Mouse (Mus musculus) lung, postnatal 10 days (tissue): ENCODE measurements around the gene Ddx47.
A peak's percentile ranks its signal among the peaks of the same experiment; 100 is the strongest.

ENCODE experiments used
- DNase-seq: peaks from one replicate; pipeline ENCODE4 v3.0.0; 2021

The Ddx47 gene

GRCm38 (mm10) chr6:135011048-135011733 lies at the start of gene Ddx47:
Ddx47 (plus strand) TSS chr6:135011612.
- peak; percentile 97 for DNase-seq

GRCm38 (mm10) chr6:134961858-134962517 lies 49.4 kb upstream of the Ddx47 start:
- no peak for DNase-seq

DNA sequence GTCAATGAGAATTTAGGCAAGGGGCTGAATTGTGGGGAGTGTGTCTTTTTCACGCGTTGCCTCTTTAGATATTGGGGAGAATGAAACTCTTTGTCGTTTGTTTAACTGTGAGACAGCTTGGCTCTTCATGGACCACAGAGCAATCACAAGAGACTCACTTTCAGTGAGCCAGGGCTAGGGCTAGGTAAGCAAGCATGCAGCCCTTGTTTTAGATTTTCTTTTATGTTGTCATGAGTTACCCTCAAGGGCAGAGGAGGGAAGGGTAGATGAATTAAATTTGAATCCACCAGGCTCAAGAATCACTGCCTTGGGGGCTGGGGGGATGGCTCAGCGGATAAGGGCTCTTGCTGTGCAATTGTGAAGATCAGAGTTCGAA lies 48.9 kb upstream of the Ddx47 start:
- no peak for DNase-seq

DNA sequence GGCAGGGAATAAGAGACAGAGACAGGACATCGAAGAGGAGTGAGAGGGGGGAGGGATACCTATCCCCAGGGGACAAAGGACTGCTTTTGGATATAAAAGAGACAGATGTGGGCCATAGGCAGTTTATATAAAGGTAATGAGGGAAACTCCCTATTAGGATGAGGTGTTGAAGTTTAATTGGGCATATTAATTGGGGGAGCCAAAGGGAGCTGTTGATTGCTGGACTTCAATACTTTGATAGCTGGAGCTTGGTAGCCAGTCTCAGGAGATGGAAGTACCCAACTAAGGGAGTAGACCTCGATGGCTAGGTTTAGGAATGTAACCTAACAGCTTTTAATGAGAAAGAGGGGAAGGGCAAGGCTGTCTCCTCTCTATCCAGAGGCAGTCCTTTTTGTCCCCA lies 47.5 kb upstream of the Ddx47 start:
- no peak for DNase-seq

- no peak for DNase-seq
Observed at GRCm38 (mm10) chr6:134966681-134967080, 44.7 kb upstream of the Ddx47 start.

DNA sequence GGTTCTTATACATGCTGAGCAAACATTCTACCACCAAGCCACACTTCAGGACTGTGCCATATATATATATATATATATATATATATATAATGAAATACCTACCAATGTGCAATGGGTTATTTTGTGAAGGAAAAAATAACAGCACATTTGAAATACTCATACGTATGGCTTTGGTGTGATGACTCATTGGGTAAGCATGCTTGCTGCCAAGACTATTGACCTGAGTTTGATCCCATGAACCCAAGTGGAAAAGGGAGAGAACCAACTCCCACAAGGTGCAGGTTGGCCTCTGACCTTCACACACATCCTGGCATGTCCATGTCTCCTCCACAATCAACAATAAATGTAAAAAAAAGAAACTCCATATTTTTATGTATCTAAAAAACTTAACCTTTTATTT lies 43.1 kb upstream of the Ddx47 start:
- no peak for DNase-seq

DNA sequence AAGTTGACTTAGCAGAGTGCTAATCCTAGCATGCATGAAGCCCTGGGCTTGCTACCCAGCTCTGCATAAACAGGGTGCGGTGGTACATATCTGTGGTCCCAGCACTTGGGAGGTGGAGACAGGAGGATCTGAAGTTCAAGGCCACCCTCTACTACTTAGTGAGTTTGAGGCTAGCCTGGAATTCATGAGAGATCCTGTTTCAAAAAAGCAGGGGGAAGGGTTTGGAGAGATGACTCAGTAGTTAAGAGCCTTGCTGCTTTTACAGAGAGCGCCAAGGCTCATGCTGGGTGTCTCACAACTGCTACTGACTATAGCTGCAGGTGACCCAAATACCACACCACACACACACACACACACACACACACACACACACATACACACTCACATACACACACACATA lies 41.9 kb upstream of the Ddx47 start:
- no peak for DNase-seq

GRCm38 (mm10) chr6:134972096-134972495 lies 39.3 kb upstream of the Ddx47 start:
- no peak for DNase-seq

DNA sequence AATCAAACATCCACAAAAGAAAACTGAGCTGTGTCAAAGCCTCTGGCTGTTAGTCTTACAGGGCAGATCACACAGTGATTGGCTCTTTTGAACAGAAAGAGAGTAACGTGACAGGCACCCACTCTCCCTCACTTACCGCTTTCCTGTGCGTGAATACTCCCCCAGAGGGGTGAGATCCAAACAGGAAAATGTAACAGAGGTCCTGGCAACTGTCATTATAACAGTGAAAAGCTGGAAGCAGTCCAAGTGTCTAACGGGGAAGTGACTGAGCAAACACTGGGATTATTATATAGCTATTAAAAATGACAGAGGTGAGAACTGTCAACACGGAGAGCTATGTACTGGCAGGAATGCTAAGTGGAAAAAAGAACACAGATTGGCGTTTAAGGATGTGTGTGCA lies 34.8 kb upstream of the Ddx47 start:
- DNase-seq = peak; percentile 55

DNA sequence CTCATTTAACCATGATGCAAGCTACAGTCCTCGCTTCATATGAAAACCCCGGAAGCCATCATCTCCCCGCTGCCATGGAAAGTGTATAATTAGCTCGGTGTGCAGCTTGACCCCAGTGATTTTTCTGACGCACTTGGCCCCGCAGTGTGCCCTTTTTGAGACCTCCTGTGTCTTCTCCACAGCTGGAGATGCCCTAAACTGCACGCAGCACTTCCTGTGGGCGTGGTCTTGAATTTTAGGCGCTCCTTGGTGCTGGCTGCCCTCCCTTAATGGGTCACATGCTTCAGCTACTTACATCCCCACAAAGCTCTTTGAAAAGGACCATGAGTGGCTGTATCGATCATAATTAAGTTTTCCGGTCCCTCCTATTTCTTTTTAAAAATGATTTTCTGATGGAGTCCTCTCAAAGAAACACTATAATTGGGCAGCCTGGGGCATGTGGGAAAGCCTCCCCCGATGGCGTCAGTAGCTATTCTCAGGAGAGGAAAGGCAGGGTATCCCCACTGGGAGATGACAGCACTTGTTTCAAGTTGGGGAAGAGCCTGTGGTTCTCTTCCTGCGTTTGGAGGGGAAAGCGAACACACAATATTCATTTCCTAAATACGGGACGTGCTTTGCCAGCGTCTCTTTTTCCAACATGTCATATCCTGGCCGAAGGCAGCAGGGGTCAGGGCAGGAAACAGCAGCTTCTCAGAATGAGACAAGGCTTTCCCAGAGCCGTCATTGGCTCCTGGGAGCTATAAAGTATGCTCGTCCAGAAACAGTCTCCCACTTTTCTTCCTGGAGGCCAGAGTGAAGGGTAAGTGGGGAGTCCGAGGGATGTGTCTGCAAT lies 30.0 kb upstream of the Ddx47 start, which contains the start of gene Apold1:
TSS of gene Apold1 (plus strand) at position 488 of the 832 bp plus-strand sequence.
- DNase-seq = peak; percentile 59

- DNase-seq = peak; percentile 94
Observed at GRCm38 (mm10) chr6:134983529-134984370, 27.7 kb upstream of the Ddx47 start.

- DNase-seq = peak; percentile 34
Observed at GRCm38 (mm10) chr6:134984748-134985147, 26.7 kb upstream of the Ddx47 start.

GRCm38 (mm10) chr6:134988377-134988776 lies 23.0 kb upstream of the Ddx47 start:
- no peak for DNase-seq

- DNase-seq = no peak
Observed at GRCm38 (mm10) chr6:134990674-134991073, 20.7 kb upstream of the Ddx47 start.

GRCm38 (mm10) chr6:134994031-134994651 lies 17.3 kb upstream of the Ddx47 start:
- DNase-seq = no peak

GRCm38 (mm10) chr6:134994985-134995384 lies 16.4 kb upstream of the Ddx47 start:
- no peak for DNase-seq

- DNase-seq = no peak
Observed at GRCm38 (mm10) chr6:134996918-134997317, 14.5 kb upstream of the Ddx47 start.

GRCm38 (mm10) chr6:134998076-134998475 lies 13.3 kb upstream of the Ddx47 start:
- no peak for DNase-seq

GRCm38 (mm10) chr6:134998781-134999180 lies 12.6 kb upstream of the Ddx47 start:
- no peak for DNase-seq

DNA sequence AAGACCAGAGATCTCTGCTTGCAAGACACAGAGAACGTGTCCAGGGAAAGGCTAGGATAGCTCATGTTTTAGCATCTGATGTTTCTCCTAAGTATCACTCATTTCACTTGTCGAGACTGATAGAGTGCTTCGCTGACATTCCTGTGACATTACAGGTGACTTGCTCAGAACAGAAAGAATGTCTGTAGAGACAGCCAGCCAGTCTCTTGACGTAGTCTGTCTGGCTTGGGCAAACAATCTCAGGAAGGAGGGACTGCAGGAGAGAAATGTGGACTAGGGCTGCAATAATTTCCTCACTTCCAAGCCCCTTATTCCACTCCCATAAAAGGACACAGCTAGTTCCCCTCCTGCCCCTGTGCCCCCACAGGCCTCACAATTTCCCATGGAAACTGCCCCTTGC lies 11.1 kb upstream of the Ddx47 start:
- no peak for DNase-seq

DNA sequence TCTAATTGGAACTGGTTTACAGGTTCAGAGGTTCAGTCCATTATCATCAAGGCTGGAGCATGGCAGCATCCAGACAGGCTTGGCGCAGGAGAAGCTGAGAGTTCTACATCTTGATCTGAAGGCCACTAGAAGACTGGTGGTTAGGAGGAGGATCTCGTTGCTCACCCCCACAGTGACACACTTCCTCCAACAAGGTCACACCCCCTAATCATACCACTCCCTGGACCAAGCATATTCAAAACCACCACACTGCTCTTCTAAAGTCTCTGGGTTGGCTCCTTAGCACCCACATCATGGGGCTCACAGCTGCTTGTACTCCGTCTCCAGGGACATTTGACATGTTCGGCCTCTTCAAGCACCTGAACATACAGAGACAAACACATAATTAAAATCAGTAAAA lies 9.4 kb upstream of the Ddx47 start:
- no peak for DNase-seq

DNA sequence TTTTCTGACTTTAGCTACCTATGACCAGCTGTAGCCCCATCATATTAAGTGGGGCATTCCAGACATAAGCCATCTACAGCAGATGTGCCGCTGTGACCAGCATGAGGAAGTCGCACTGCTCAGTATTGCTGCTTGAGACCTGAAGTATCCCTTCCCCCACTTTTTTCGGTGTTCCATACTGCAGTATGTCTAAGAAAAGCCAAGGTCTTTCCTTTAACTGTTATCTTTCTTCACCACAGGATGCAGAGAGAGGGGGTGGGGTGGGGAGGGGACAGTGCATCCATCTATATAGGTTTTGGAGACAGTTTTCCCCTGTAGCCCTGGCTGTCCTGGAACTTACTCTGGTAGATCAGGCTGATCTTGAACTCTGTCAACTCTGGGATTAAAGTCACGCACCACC lies 5.0 kb upstream of the Ddx47 start:
- DNase-seq = no peak
